Mouse (Mus musculus) midbrain, embryonic 12.5 days (tissue): ENCODE data around the gene Sox10. TPM values are rescaled to one million over a fixed set of nuclear protein-coding genes. Genes with fewer than 3 reads are reported as not detected.

ENCODE experiments used
- ATAC-seq: fragments of 200-750 bp; cut with Nextera tagmentation; 2 replicates; pipeline ENCODE4 v1.8.0; 2017; ENCODE audit warnings: low read depth, moderate TSS enrichment, moderate library complexity; ENCODE audit not compliant: low FRiP score
- H3K27ac ChIP-seq: fragments of 300-500 bp; sonication (generic); replicated peaks from 2 replicates; pipeline ENCODE4 v1.5.1; 2016; ENCODE audit warnings: mild to moderate bottlenecking
- H3K27me3 ChIP-seq: fragments of 300-500 bp; sonication (generic); 2 replicates; pipeline ENCODE4 v1.6.1; 2016; ENCODE audit warnings: mild to moderate bottlenecking
- H3K36me3 ChIP-seq: fragments of 300-500 bp; sonication (generic); 2 replicates; pipeline ENCODE4 v1.6.1; 2016
- H3K4me1 ChIP-seq: fragments of 300-500 bp; sonication (generic); 2 replicates; pipeline ENCODE4 v1.6.1; 2016
- H3K4me2 ChIP-seq: fragments of 300-500 bp; sonication (generic); replicated peaks from 2 replicates; pipeline ENCODE4 v1.6.1; 2016; ENCODE audit warnings: mild to moderate bottlenecking, moderate library complexity
- H3K4me3 ChIP-seq: fragments of 300-500 bp; sonication (generic); 2 replicates; pipeline ENCODE4 v1.5.1; 2016; ENCODE audit warnings: mild to moderate bottlenecking
- H3K9ac ChIP-seq: fragments of 300-500 bp; sonication (generic); replicated peaks from 2 replicates; pipeline ENCODE4 v1.6.1; 2016; ENCODE audit warnings: mild to moderate bottlenecking, moderate library complexity
- H3K9me3 ChIP-seq: fragments of 300-500 bp; sonication (generic); 2 replicates; pipeline ENCODE4 v1.6.1; 2016; ENCODE audit warnings: mild to moderate bottlenecking
- WGBS: fragments of 180-500 bp; shearing (Covaris S2); methylation state at CpG from one replicate; pipeline ENCODE4 v1.1.7; 2016; 5-methylcytosine and 5-hydroxymethylcytosine counted together
- polyA plus RNA-seq: library from polyadenylated mRNA; unstranded; fragments of >200 nt; fragmentation: Nextera tagmentation; extraction: Ambion mirVana; gene quantifications from 2 replicates; pipeline ENCODE4 v1.2.1, GENCODE M21; 2016

Gene Sox10
- polyA plus RNA-seq, 1 experiment from 2014 or later: 1.2 TPM

GRCm38 (mm10) chr15:79122119-79122518 is 42.9 kb downstream of the Sox10 start:
- no peak overlapping the region for H3K9ac ChIP-seq
- no peak overlapping the region for H3K4me2 ChIP-seq
- H3K4me3 ChIP-seq: no peak overlapping the region
- H3K9me3 ChIP-seq: no peaks in the 10 kb centered on the region
- no peak overlapping the region for H3K27ac ChIP-seq
- WGBS: 79% methylated on average over 4 of the region's 4 CpGs
- ATAC-seq: no peak
- H3K4me1 ChIP-seq: no peaks in the 10 kb centered on the region
- H3K36me3 ChIP-seq: peaks cover 61% of the 10 kb centered on the region
- no peaks in the 10 kb centered on the region for H3K27me3 ChIP-seq

DNA sequence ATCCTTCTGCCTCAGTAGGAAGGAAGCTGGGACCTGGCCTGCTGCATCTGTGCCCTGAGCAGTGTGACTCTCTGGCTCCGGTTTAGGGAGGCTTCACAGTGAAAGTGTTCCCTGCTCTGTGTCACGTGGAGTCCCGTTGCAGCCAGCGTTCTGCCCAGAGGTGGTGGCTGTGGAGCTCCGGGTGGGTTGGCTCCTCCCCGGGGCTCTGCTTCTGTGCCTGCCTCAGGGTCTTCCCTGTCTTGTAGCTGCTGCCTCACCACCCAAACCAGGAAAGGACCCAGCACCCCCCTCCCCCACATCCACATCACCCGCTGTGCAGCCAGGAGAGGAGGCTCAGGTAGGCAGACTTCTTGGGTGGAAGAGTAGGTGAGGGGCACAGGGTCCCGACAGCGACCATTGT is 45.5 kb downstream of the Sox10 start:
- H3K27me3 ChIP-seq: no peaks in the 10 kb centered on the region
- H3K4me2 ChIP-seq: no peak overlapping the region

GRCm38 (mm10) chr15:79115276-79115675 is 49.8 kb downstream of the Sox10 start:
- H3K4me1 ChIP-seq: peaks cover 6% of the 10 kb centered on the region
- WGBS: 73% methylated on average over 5 of the region's 5 CpGs

More for the DNA sequence above, 45.5 kb downstream of the Sox10 start:
- 82% methylated on average over 9 of the region's 9 CpGs for WGBS
- Histone ChIP-seq H3K4me1 (no peaks in the 10 kb centered on the region), H3K4me3 (no peak overlapping the region), H3K27ac (no peak overlapping the region), H3K9ac (no peak overlapping the region), H3K9me3 (no peaks in the 10 kb centered on the region), H3K36me3 (peaks cover 60% of the 10 kb centered on the region)
- no peak for ATAC-seq

GRCm38 (mm10) chr15:79111774-79112173 is 53.3 kb downstream of the Sox10 start:
- H3K9ac ChIP-seq: no peak overlapping the region
- ATAC-seq: no peak
- H3K9me3 ChIP-seq: no peaks in the 10 kb centered on the region
- H3K4me2 ChIP-seq: no peak overlapping the region
- H3K27ac ChIP-seq: no peak overlapping the region
- H3K4me3 ChIP-seq: no peak overlapping the region
- H3K27me3 ChIP-seq: peaks cover 15% of the 10 kb centered on the region
- peaks cover 23% of the 10 kb centered on the region for H3K4me1 ChIP-seq
- H3K36me3 ChIP-seq: peaks cover 18% of the 10 kb centered on the region
- 79% methylated on average over 4 of the region's 4 CpGs for WGBS

More at GRCm38 (mm10) chr15:79115276-79115675, 49.8 kb downstream of the Sox10 start:
- peaks cover 29% of the 10 kb centered on the region for H3K36me3 ChIP-seq
- no peaks in the 10 kb centered on the region for H3K9me3 ChIP-seq
- H3K27me3 ChIP-seq: peaks cover 8% of the 10 kb centered on the region
- no peak overlapping the region for H3K4me3 ChIP-seq
- H3K27ac ChIP-seq: no peak overlapping the region
- no peak overlapping the region for H3K4me2 ChIP-seq
- ATAC-seq: no peak
- H3K9ac ChIP-seq: no peak overlapping the region

GRCm38 (mm10) chr15:79110528-79110927 is 54.5 kb downstream of the Sox10 start:
- 75% methylated on average over 2 of the region's 2 CpGs for WGBS
- Histone ChIP-seq H3K4me3 (peak overlapping the region; percentile 73), H3K9ac (peak overlapping the region; percentile 20), H3K36me3 (peaks cover 14% of the 10 kb centered on the region; the same call in 1 of the 2 replicates), H3K9me3 (no peaks in the 10 kb centered on the region), H3K4me2 (peak overlapping the region; percentile 97), H3K27ac (no peak overlapping the region), H3K4me1 (peaks cover 23% of the 10 kb centered on the region), H3K27me3 (peaks cover 19% of the 10 kb centered on the region)
- ATAC-seq: no peak

GRCm38 (mm10) chr15:79110031-79110430 is 55.0 kb downstream of the Sox10 start:
- peak overlapping the region; percentile 97 for H3K4me2 ChIP-seq
- H3K4me1 ChIP-seq: peaks cover 23% of the 10 kb centered on the region
- no peaks in the 10 kb centered on the region for H3K9me3 ChIP-seq
- H3K9ac ChIP-seq: peak overlapping the region; percentile 93; the same call in 1 of the 2 replicates
- H3K27me3 ChIP-seq: peaks cover 19% of the 10 kb centered on the region
- peak overlapping the region; percentile 73 for H3K4me3 ChIP-seq
- ATAC-seq: no peak
- 18% methylated on average over 9 of the region's 9 CpGs for WGBS
- no peak overlapping the region for H3K27ac ChIP-seq
- H3K36me3 ChIP-seq: peaks cover 9% of the 10 kb centered on the region; the same call in 1 of the 2 replicates

GRCm38 (mm10) chr15:79109321-79109934 is 55.6 kb downstream of the Sox10 start:
- H3K36me3 ChIP-seq: peaks cover 5% of the 10 kb centered on the region; the same call in 1 of the 2 replicates
- H3K4me2 ChIP-seq: peak overlapping the region; percentile 97
- under 1% methylated on average over 42 of the region's 46 CpGs for WGBS
- peaks cover 19% of the 10 kb centered on the region for H3K27me3 ChIP-seq
- peak overlapping the region; percentile 93 for H3K9ac ChIP-seq
- peak overlapping the region; percentile 44 for H3K27ac ChIP-seq
- no peaks in the 10 kb centered on the region for H3K9me3 ChIP-seq
- H3K4me3 ChIP-seq: peak overlapping the region; percentile 73
- H3K4me1 ChIP-seq: peaks cover 23% of the 10 kb centered on the region
- ATAC-seq: no peak; the same call in 1 of the 2 replicates

GRCm38 (mm10) chr15:79108421-79109320 is 56.4 kb downstream of the Sox10 start, which contains the start of gene Micall1:
Gene Micall1 (plus strand): TSS chr15:79108898.
- H3K27me3 ChIP-seq: peaks cover 19% of the 10 kb centered on the region
- H3K4me1 ChIP-seq: peaks cover 23% of the 10 kb centered on the region
- H3K4me2 ChIP-seq: peak within 1 kb of the TSS; percentile 97
- H3K9ac ChIP-seq: peak within 1 kb of the TSS; percentile 93
- peak within 1 kb of the TSS; percentile 73 for H3K4me3 ChIP-seq
- H3K36me3 ChIP-seq: peaks cover 5% of the 10 kb centered on the region; the same call in 1 of the 2 replicates
- ATAC-seq: peak; percentile 86
- peak within 1 kb of the TSS; percentile 44 for H3K27ac ChIP-seq
- no peaks in the 10 kb centered on the region for H3K9me3 ChIP-seq
- WGBS: under 1% methylated on average over 72 of the region's 85 CpGs

- Histone ChIP-seq H3K36me3 (peaks cover 4% of the 10 kb centered on the region; the same call in 1 of the 2 replicates), H3K27ac (peak overlapping the region; percentile 44; the same call in 1 of the 2 replicates), H3K4me1 (peaks cover 23% of the 10 kb centered on the region), H3K9ac (peak overlapping the region; percentile 93; the same call in 1 of the 2 replicates), H3K4me3 (peak overlapping the region; percentile 73; the same call in 1 of the 2 replicates), H3K9me3 (no peaks in the 10 kb centered on the region), H3K27me3 (peaks cover 19% of the 10 kb centered on the region), H3K4me2 (peak overlapping the region; percentile 97)
- 24% methylated on average over 7 of the region's 7 CpGs for WGBS
- ATAC-seq: no peak
Measured at GRCm38 (mm10) chr15:79107966-79108365, 57.1 kb downstream of the Sox10 start.

GRCm38 (mm10) chr15:79105804-79106203 is 59.2 kb downstream of the Sox10 start:
- Histone ChIP-seq H3K4me3 (no peak overlapping the region), H3K36me3 (no peaks in the 10 kb centered on the region), H3K4me1 (peaks cover 22% of the 10 kb centered on the region), H3K9ac (no peak overlapping the region), H3K27me3 (peaks cover 16% of the 10 kb centered on the region), H3K27ac (no peak overlapping the region), H3K4me2 (no peak overlapping the region), H3K9me3 (no peaks in the 10 kb centered on the region)
- no peak for ATAC-seq
- 48% methylated on average over 2 of the region's 2 CpGs for WGBS
